Mouse (Mus musculus) CH12.LX (cell line): ENCODE measurements at regions not wholly inside any gene's neighbourhood (a gene's known extent, or its start where the extent isn't known, plus 50 kb on each side); places are given as distances from the start of the nearest gene placed in this dataset.

ENCODE experiments used
- CTCF ChIP-seq, 2 experiments: IDR thresholded peaks in 1 of 2; conservative IDR thresholded peaks in 1 of 2; 2 replicates each; pipeline ENCODE4 v1.5.1; 2011 to 2012; ENCODE audit warnings: low read depth in 2 of 2, low read length in 2 of 2, improper control_type of control experiment in 1 of 2, inconsistent platforms in 1 of 2, mild to moderate bottlenecking in 1 of 2, moderate library complexity in 1 of 2
- EP300 ChIP-seq: IDR thresholded peaks from 2 replicates; pipeline ENCODE4 v1.6.1; 2011; ENCODE audit warnings: low read length, improper control_type of control experiment
- ETS1 ChIP-seq: conservative IDR thresholded peaks from 2 replicates; pipeline ENCODE4 v1.6.1; 2012; ENCODE audit warnings: low read depth, mild to moderate bottlenecking, inconsistent platforms, low read length, improper control_type of control experiment, moderate library complexity
- UBTF ChIP-seq: IDR thresholded peaks from 2 replicates; pipeline ENCODE4 v1.6.1; 2012; ENCODE audit warnings: low read depth, mild to moderate bottlenecking, inconsistent platforms, low read length, improper control_type of control experiment, moderate library complexity
- ZC3H11A ChIP-seq: IDR thresholded peaks from 2 replicates; pipeline ENCODE4 v1.6.1; 2012; ENCODE audit warnings: low read depth, mild to moderate bottlenecking, inconsistent platforms, low read length, improper control_type of control experiment

GRCm38 (mm10) chr8:128141290-128141966, 217.0 kb upstream of the Nrp1 start:
- no peak for TF ChIP-seq ZC3H11A
- no peak for TF ChIP-seq UBTF
- no peak for TF ChIP-seq EP300
- no peak for TF ChIP-seq ETS1
- no peak for TF ChIP-seq CTCF (conservative IDR thresholded peaks at IDR 0.05 in 1 of 2, IDR thresholded peaks at IDR 0.05 in 1 of 2; ENCODE audit: low read depth in 2 of 2, low read length in 2 of 2)
